Comparison of ENCODE assay signal across 21 mouse cellular contexts in genomic region chr14:104769938-104770337, GRCm38 (mm10).
A peak's percentile ranks its signal among the peaks of the same experiment; 100 is the strongest.
DNase-seq lines count a peak whose midpoint lies in the region; ATAC-seq lines count a peak whose summit lies in the region.
"Had no signal": no experiment of that assay in that cellular context is flagged by ENCODE, and none has a peak within 500 bp of the region (broad histone marks: within the 10 kb centered on the region; RNA-seq: fewer than 3 reads in every experiment).

No protein-coding gene starts in this region.

- no peak overlapping the region for H3K27ac ChIP-seq in liver, embryonic 11.5 days (ENCODE audit: low read depth, low read length)
- H3K27ac ChIP-seq: embryonic facial prominence, embryonic 15.5 days; forebrain, embryonic 10.5 days; gastrocnemius, adult 2 months; heart, embryonic 13.5 days; hindbrain, embryonic 14.5 days had no signal

- H3K36me3 ChIP-seq in liver, embryonic 11.5 days (ENCODE audit: control insufficient read depth, insufficient read depth, low read length): no peaks in the 10 kb centered on the region
- H3K36me3 ChIP-seq: embryonic facial prominence, embryonic 15.5 days; forebrain, embryonic 10.5 days; heart, embryonic 13.5 days had no signal

- no peaks in the 10 kb centered on the region for H3K27me3 ChIP-seq in liver, embryonic 11.5 days (replicated peaks; ENCODE audit: control insufficient read depth, insufficient read depth, low read length)
- H3K27me3 ChIP-seq: embryonic facial prominence, embryonic 15.5 days; heart, embryonic 13.5 days had no signal

- ATAC-seq in liver, embryonic 11.5 days (replicated peaks; ENCODE audit: low FRiP score): 0 out of 2 replicates have a peak, but pooled peaks have one; percentile 39
- ATAC-seq: forebrain, embryonic 14.5 days had no signal

- no peak overlapping the region for H3K9ac ChIP-seq in liver, embryonic 11.5 days (ENCODE audit: low read depth, low read length)
- H3K9ac ChIP-seq: embryonic facial prominence, embryonic 15.5 days; heart, embryonic 13.5 days; hindbrain, embryonic 14.5 days had no signal

- no peak overlapping the region for H3K4me3 ChIP-seq in liver, embryonic 11.5 days (ENCODE audit: low read depth, low read length)
- H3K4me3 ChIP-seq: embryonic facial prominence, embryonic 15.5 days; erythroblast, embryonic 14.5 days; forebrain, embryonic 10.5 days; gastrocnemius, adult 2 months; heart, embryonic 13.5 days had no signal

- intact Hi-C loops in left cerebral cortex, postnatal 10 days (cut with DNase I): no loop called here
- intact Hi-C loops in gastrocnemius, postnatal 14 days (cut with DNase I; ENCODE audit: low total_unique reads): no loop called here

- peak; percentile 10 for DNase-seq in embryo, embryonic 10 days (ENCODE audit: low spot score)
- no peak for DNase-seq in embryo, embryonic 9.5 days (ENCODE audit: extremely low spot score)
- no peak for DNase-seq in liver, embryonic 11.5 days (ENCODE audit: low spot score)
- no peak for DNase-seq in liver
- peak; percentile 65 for DNase-seq in retina, embryonic 14.5 days (ENCODE audit: low spot score)
- no peak for DNase-seq in retina, postnatal 1 day
- no peak for DNase-seq in left cerebral cortex, postnatal 10 days (ENCODE audit: extremely low spot score in 1 of 2, low spot score in 2 of 2)
- DNase-seq in gastrocnemius, postnatal 14 days: no peak
- DNase-seq: adrenal gland, postnatal 10 days; cerebellum, adult 2 months; cerebellum, postnatal 10 days; gastrocnemius, adult 2 months; gastrocnemius, postnatal 36 days; heart, adult 11 months; heart, postnatal 36 days had no signal

- no peak overlapping the region for H3K4me2 ChIP-seq in liver, embryonic 11.5 days
- H3K4me2 ChIP-seq: embryonic facial prominence, embryonic 15.5 days; heart, embryonic 13.5 days; hindbrain, embryonic 14.5 days had no signal

- no peaks in the 10 kb centered on the region for H3K4me1 ChIP-seq in liver, embryonic 11.5 days (replicated peaks; ENCODE audit: control insufficient read depth, insufficient read depth, low read length)
- H3K4me1 ChIP-seq: embryonic facial prominence, embryonic 15.5 days; forebrain, embryonic 10.5 days; heart, embryonic 13.5 days had no signal

- no peaks in the 10 kb centered on the region for H3K9me3 ChIP-seq in liver, embryonic 11.5 days (ENCODE audit: control insufficient read depth, low read length)
- H3K9me3 ChIP-seq: embryonic facial prominence, embryonic 15.5 days; forebrain, embryonic 10.5 days; heart, embryonic 13.5 days had no signal

- WGBS in liver, embryonic 11.5 days: 40% methylated on average over 4 of the region's 4 CpGs

Comparison
In these comparisons a context has a peak if more than half of its experiments do, and no peak if none do; other contexts are left out.
1. DNase-seq: peak in embryo, embryonic 10 days (single experiment) and retina, embryonic 14.5 days (single experiment); none in embryo, embryonic 9.5 days (single experiment), liver, embryonic 11.5 days (single experiment), liver (single experiment), retina, postnatal 1 day (single experiment), left cerebral cortex, postnatal 10 days (0 of 2) and gastrocnemius, postnatal 14 days (single experiment).